Mouse (Mus musculus) testis, adult 2 months (tissue): ENCODE measurements around the gene Hfe. TPM values are rescaled to one million over a fixed set of nuclear protein-coding genes. Genes with fewer than 3 reads are reported as not detected.

Source experiments
- H3K27ac ChIP-seq: fragments of 200-500 bp; 2 replicates; pipeline ENCODE4 v1.5.1; 2012; ENCODE audit warnings: low read depth, low read length; ENCODE audit not compliant: control insufficient read depth, insufficient read depth
- H3K27me3 ChIP-seq: fragments of 200-500 bp; 2 replicates; pipeline ENCODE4 v1.6.1; 2012; ENCODE audit warnings: mild to moderate bottlenecking, low read length, moderate library complexity; ENCODE audit not compliant: control insufficient read depth, insufficient read depth
- H3K36me3 ChIP-seq: fragments of 200-500 bp; 2 replicates; pipeline ENCODE4 v1.6.1; 2012; ENCODE audit warnings: mild to moderate bottlenecking, low read length; ENCODE audit not compliant: control insufficient read depth, insufficient read depth
- H3K4me1 ChIP-seq: fragments of 200-500 bp; 2 replicates; pipeline ENCODE4 v1.6.1; 2012; ENCODE audit warnings: low read length; ENCODE audit not compliant: control insufficient read depth, insufficient read depth
- H3K4me3 ChIP-seq: fragments of 200-500 bp; 2 replicates; pipeline ENCODE4 v1.5.1; 2012; ENCODE audit warnings: low read depth, mild to moderate bottlenecking, low read length, moderate library complexity, mixed read lengths; ENCODE audit not compliant: control insufficient read depth
- CTCF ChIP-seq: fragments of 200-500 bp; IDR thresholded peaks from 2 replicates; pipeline ENCODE4 v1.5.1; 2012; ENCODE audit warnings: low read depth, mild to moderate bottlenecking, inconsistent platforms, low read length, moderate library complexity; ENCODE audit not compliant: control insufficient read depth, insufficient read depth, insufficient replicate concordance
- POLR2A ChIP-seq: fragments of 200-500 bp; IDR thresholded peaks from 2 replicates; pipeline ENCODE4 v1.6.1; 2012; ENCODE audit warnings: low read depth, mild to moderate bottlenecking, inconsistent platforms, low read length, moderate library complexity; ENCODE audit not compliant: control insufficient read depth
- polyA plus RNA-seq: library from polyadenylated mRNA; depleted of rRNA; stranded (reverse); fragments of >200 nt; gene quantifications from 2 replicates; pipeline ENCODE4 v1.2.3, GENCODE M21; 2012

The Hfe gene
- polyA plus RNA-seq, 1 experiment, result 6.1 TPM

- no peaks in the 10 kb centered on the region for H3K36me3 ChIP-seq
- no peaks in the 10 kb centered on the region; the same call in 1 of the 2 replicates for H3K4me1 ChIP-seq
- H3K4me3 ChIP-seq, result no peak overlapping the region
- H3K27me3 ChIP-seq, result no peaks in the 10 kb centered on the region
- no peak for TF ChIP-seq POLR2A
- TF ChIP-seq CTCF, result no peak
- H3K27ac ChIP-seq, result no peak overlapping the region
Measured at GRCm38 (mm10) chr13:23702220-23702619, 8.4 kb downstream of the Hfe start.

GRCm38 (mm10) chr13:23700786-23701520, 9.7 kb downstream of the Hfe start:
- TF ChIP-seq POLR2A (no peak), CTCF (peak; percentile 30; the same call in 1 of the 2 replicates)
- H3K27ac ChIP-seq, result no peak overlapping the region

GRCm38 (mm10) chr13:23699767-23700166, 10.9 kb downstream of the Hfe start:
- Histone ChIP-seq H3K4me1 (peaks cover 13% of the 10 kb centered on the region), H3K27me3 (no peaks in the 10 kb centered on the region), H3K27ac (no peak overlapping the region), H3K4me3 (no peak overlapping the region), H3K36me3 (no peaks in the 10 kb centered on the region)
- TF ChIP-seq POLR2A, result no peak
- no peak for TF ChIP-seq CTCF

More at GRCm38 (mm10) chr13:23700786-23701520, 9.7 kb downstream of the Hfe start:
- no peaks in the 10 kb centered on the region for H3K27me3 ChIP-seq
- no peaks in the 10 kb centered on the region for H3K36me3 ChIP-seq
- no peak overlapping the region for H3K4me3 ChIP-seq
- peaks cover 5% of the 10 kb centered on the region for H3K4me1 ChIP-seq

GRCm38 (mm10) chr13:23698996-23699395, 11.7 kb downstream of the Hfe start:
- TF ChIP-seq CTCF (no peak), POLR2A (no peak)
- Histone ChIP-seq H3K36me3 (no peaks in the 10 kb centered on the region), H3K27me3 (no peaks in the 10 kb centered on the region), H3K4me3 (no peak overlapping the region), H3K4me1 (peaks cover 13% of the 10 kb centered on the region), H3K27ac (no peak overlapping the region)

GRCm38 (mm10) chr13:23698300-23698693, 12.4 kb downstream of the Hfe start, which contains the start of gene Hist1h4c:
Gene Hist1h4c (minus strand): TSS chr13:23698454.
- Histone ChIP-seq H3K4me1 (peaks cover 13% of the 10 kb centered on the region), H3K4me3 (peak within 1 kb of the TSS; percentile 89), H3K27me3 (no peaks in the 10 kb centered on the region), H3K27ac (peak within 1 kb of the TSS; percentile 89), H3K36me3 (no peaks in the 10 kb centered on the region)
- TF ChIP-seq CTCF, result no peak
- peak; percentile 100 for TF ChIP-seq POLR2A

- H3K27ac ChIP-seq, result peak overlapping the region; percentile 89
- no peaks in the 10 kb centered on the region for H3K27me3 ChIP-seq
- H3K4me1 ChIP-seq, result peaks cover 13% of the 10 kb centered on the region
- no peak for TF ChIP-seq POLR2A
- TF ChIP-seq CTCF, result no peak
- peak overlapping the region; percentile 89 for H3K4me3 ChIP-seq
- no peaks in the 10 kb centered on the region for H3K36me3 ChIP-seq
Measured at GRCm38 (mm10) chr13:23697491-23698299, 13.0 kb downstream of the Hfe start.

- H3K4me3 ChIP-seq, result peak overlapping the region; percentile 76
- peaks cover 13% of the 10 kb centered on the region for H3K4me1 ChIP-seq
- H3K36me3 ChIP-seq, result no peaks in the 10 kb centered on the region
- H3K27me3 ChIP-seq, result no peaks in the 10 kb centered on the region
- TF ChIP-seq POLR2A (no peak), CTCF (no peak)
- peak overlapping the region; percentile 93 for H3K27ac ChIP-seq
Measured at GRCm38 (mm10) chr13:23696061-23696474, 14.6 kb downstream of the Hfe start.
